Mouse (Mus musculus): ENCODE results near the gene Il4i1.

Gene Il4i1

GRCm38 (mm10) chr7:44848561-44849415 lies 32.6 kb downstream of the Il4i1 start, which contains the start of the genes Akt1s1 and Tbc1d17:
TSS of gene Akt1s1 (plus strand) at chr7:44848991.
TSS of gene Tbc1d17 (minus strand) at chr7:44849079.
- peak; percentile 100 for DNase-seq (ENCODE audit: low read depth, low spot score)

GRCm38 (mm10) chr7:44849416-44850111 lies 33.4 kb downstream of the Il4i1 start:
- peak; percentile 96 for DNase-seq (ENCODE audit: low read depth, low spot score)

GRCm38 (mm10) chr7:44850146-44850545 lies 34.0 kb downstream of the Il4i1 start:
- DNase-seq (ENCODE audit: low read depth, low spot score): peak; percentile 83

GRCm38 (mm10) chr7:44850789-44851624 lies 34.8 kb downstream of the Il4i1 start:
- DNase-seq (ENCODE audit: low read depth, low spot score): no peak

GRCm38 (mm10) chr7:44851625-44852234 lies 35.5 kb downstream of the Il4i1 start:
- DNase-seq (ENCODE audit: low read depth, low spot score): no peak

- no peak for DNase-seq (ENCODE audit: low read depth, low spot score)
These were observed 36.3 kb downstream of the Il4i1 start for GRCm38 (mm10) chr7:44852259-44853027.

GRCm38 (mm10) chr7:44853065-44853464 lies 36.9 kb downstream of the Il4i1 start:
- DNase-seq (ENCODE audit: low read depth, low spot score): no peak

GRCm38 (mm10) chr7:44853596-44854355 lies 37.6 kb downstream of the Il4i1 start:
- no peak for DNase-seq (ENCODE audit: low read depth, low spot score)

GRCm38 (mm10) chr7:44854356-44855031 lies 38.3 kb downstream of the Il4i1 start:
- peak; percentile 94 for DNase-seq (ENCODE audit: low read depth, low spot score)

GRCm38 (mm10) chr7:44855036-44855435 lies 38.8 kb downstream of the Il4i1 start:
- no peak for DNase-seq (ENCODE audit: low read depth, low spot score)

GRCm38 (mm10) chr7:44856265-44856916 lies 40.2 kb downstream of the Il4i1 start:
- DNase-seq (ENCODE audit: low read depth, low spot score): no peak

- DNase-seq (ENCODE audit: low read depth, low spot score): peak; percentile 96
These were observed 40.9 kb downstream of the Il4i1 start, which contains the start of gene Pnkp for GRCm38 (mm10) chr7:44857042-44857552. TSS of gene Pnkp (plus strand) at chr7:44857139.

GRCm38 (mm10) chr7:44857905-44858304 lies 41.7 kb downstream of the Il4i1 start:
- peak; percentile 77 for DNase-seq (ENCODE audit: low read depth, low spot score)

- no peak for DNase-seq (ENCODE audit: low read depth, low spot score)
These were observed 43.7 kb downstream of the Il4i1 start for GRCm38 (mm10) chr7:44859896-44860295.

GRCm38 (mm10) chr7:44860576-44861428 lies 44.6 kb downstream of the Il4i1 start:
- DNase-seq (ENCODE audit: low read depth, low spot score): peak; percentile 80

- DNase-seq (ENCODE audit: low read depth, low spot score): peak; percentile 39
These were observed 45.2 kb downstream of the Il4i1 start for GRCm38 (mm10) chr7:44861429-44861816.

- no peak for DNase-seq (ENCODE audit: low read depth, low spot score)
These were observed 46.2 kb downstream of the Il4i1 start for GRCm38 (mm10) chr7:44862434-44862833.

Measured in ZHBTc4 (cell line).